Mouse (Mus musculus): ENCODE measurements around the gene Ppp1r35.

- TF ChIP-seq POLR2A (IDR thresholded peaks at IDR 0.05; ENCODE audit: extremely low read depth, insufficient read depth, low read length) (no peak), CTCF (IDR thresholded peaks at IDR 0.05; ENCODE audit: low read depth, low read length) (no peak)
Observed at GRCm38 (mm10) chr5:137788171-137788570, 9.5 kb downstream of the Ppp1r35 start.
